Mouse (Mus musculus): ENCODE data around the gene Ssmem1. TPM values are rescaled to one million over a fixed set of nuclear protein-coding genes. Genes with fewer than 3 reads are reported as not detected.

The Ssmem1 gene
- polyA plus RNA-seq (2015; fragmentation: Nextera tagmentation; extraction: Ambion mirVana) = 0.15 and 0.19 TPM in 2 replicates

GRCm38 (mm10) chr6:30509265-30510239 is at the start of gene Ssmem1, which contains the start of gene Tmem209:
TSS of gene Ssmem1 (plus strand) at chr6:30509849.
TSS of gene Tmem209 (minus strand) at chr6:30509783.
- peak; percentile 99 for ATAC-seq
- Histone ChIP-seq H3K4me1 (ENCODE audit: control insufficient read depth, insufficient read depth, low read depth, low read length) (peaks cover 4% of the 10 kb centered on the region; the same call in 1 of the 2 replicates), H3K4me3 (ENCODE audit: low read length) (peak within 1 kb of the TSS; percentile 67), H3K9ac (ENCODE audit: low read depth, low read length) (peak within 1 kb of the TSS; percentile 80), H3K36me3 (ENCODE audit: control insufficient read depth, insufficient read depth, low read length) (no peaks in the 10 kb centered on the region), H3K27ac (ENCODE audit: low read depth, low read length) (peak within 1 kb of the TSS; percentile 92), H3K27me3 (replicated peaks; ENCODE audit: control insufficient read depth, insufficient read depth, low read length) (no peaks in the 10 kb centered on the region), H3K9me3 (ENCODE audit: control insufficient read depth, low read length) (no peaks in the 10 kb centered on the region), H3K4me2 (ENCODE audit: low read length) (peak within 1 kb of the TSS; percentile 78)
- under 1% methylated on average over 37 of the region's 37 CpGs for WGBS

GRCm38 (mm10) chr6:30460750-30461446 is 48.8 kb upstream of the Ssmem1 start:
- WGBS = 10% methylated on average over 19 of the region's 19 CpGs
- Histone ChIP-seq H3K36me3 (ENCODE audit: control insufficient read depth, insufficient read depth, low read length) (no peaks in the 10 kb centered on the region), H3K4me1 (ENCODE audit: control insufficient read depth, insufficient read depth, low read depth, low read length) (peaks cover 30% of the 10 kb centered on the region), H3K4me3 (ENCODE audit: low read length) (0 out of 2 replicates have a peak overlapping the region, but pooled peaks have one; percentile 8), H3K9me3 (ENCODE audit: control insufficient read depth, low read length) (no peaks in the 10 kb centered on the region), H3K27ac (ENCODE audit: low read depth, low read length) (peak overlapping the region; percentile 95), H3K4me2 (ENCODE audit: low read length) (peak overlapping the region; percentile 56), H3K27me3 (replicated peaks; ENCODE audit: control insufficient read depth, insufficient read depth, low read length) (no peaks in the 10 kb centered on the region), H3K9ac (ENCODE audit: low read depth, low read length) (peak overlapping the region; percentile 72)
- ATAC-seq = peak; percentile 94

GRCm38 (mm10) chr6:30461755-30462344 is 47.8 kb upstream of the Ssmem1 start:
- 89% methylated on average over 12 of the region's 13 CpGs for WGBS
- Histone ChIP-seq H3K27me3 (replicated peaks; ENCODE audit: control insufficient read depth, insufficient read depth, low read length) (no peaks in the 10 kb centered on the region), H3K27ac (ENCODE audit: low read depth, low read length) (peak overlapping the region; percentile 95), H3K36me3 (ENCODE audit: control insufficient read depth, insufficient read depth, low read length) (no peaks in the 10 kb centered on the region), H3K4me2 (ENCODE audit: low read length) (no peak overlapping the region), H3K4me1 (ENCODE audit: control insufficient read depth, insufficient read depth, low read depth, low read length) (peaks cover 30% of the 10 kb centered on the region), H3K9ac (ENCODE audit: low read depth, low read length) (no peak overlapping the region), H3K9me3 (ENCODE audit: control insufficient read depth, low read length) (no peaks in the 10 kb centered on the region), H3K4me3 (ENCODE audit: low read length) (no peak overlapping the region)
- ATAC-seq = no peak

GRCm38 (mm10) chr6:30462822-30463221 is 46.8 kb upstream of the Ssmem1 start:
- H3K9ac ChIP-seq (ENCODE audit: low read depth, low read length) = peak overlapping the region; percentile 27; the same call in 1 of the 2 replicates
- H3K36me3 ChIP-seq (ENCODE audit: control insufficient read depth, insufficient read depth, low read length) = no peaks in the 10 kb centered on the region
- H3K4me2 ChIP-seq (ENCODE audit: low read length) = no peak overlapping the region
- H3K27ac ChIP-seq (ENCODE audit: low read depth, low read length) = peak overlapping the region; percentile 29; the same call in 1 of the 2 replicates
- H3K4me3 ChIP-seq (ENCODE audit: low read length) = no peak overlapping the region
- ATAC-seq = no peak
- WGBS = 39% methylated on average over 7 of the region's 7 CpGs
- H3K9me3 ChIP-seq (ENCODE audit: control insufficient read depth, low read length) = no peaks in the 10 kb centered on the region
- H3K4me1 ChIP-seq (ENCODE audit: control insufficient read depth, insufficient read depth, low read depth, low read length) = peaks cover 30% of the 10 kb centered on the region
- H3K27me3 ChIP-seq (replicated peaks; ENCODE audit: control insufficient read depth, insufficient read depth, low read length) = no peaks in the 10 kb centered on the region

GRCm38 (mm10) chr6:30465586-30465985 is 44.1 kb upstream of the Ssmem1 start:
- 86% methylated on average over 11 of the region's 11 CpGs for WGBS

GRCm38 (mm10) chr6:30468058-30468457 is 41.6 kb upstream of the Ssmem1 start:
- no peak overlapping the region for H3K4me2 ChIP-seq (ENCODE audit: low read length)
- H3K9ac ChIP-seq (ENCODE audit: low read depth, low read length) = no peak overlapping the region
- H3K4me3 ChIP-seq (ENCODE audit: low read length) = no peak overlapping the region
- H3K27ac ChIP-seq (ENCODE audit: low read depth, low read length) = no peak overlapping the region
- no peaks in the 10 kb centered on the region for H3K36me3 ChIP-seq (ENCODE audit: control insufficient read depth, insufficient read depth, low read length)
- no peaks in the 10 kb centered on the region for H3K27me3 ChIP-seq (replicated peaks; ENCODE audit: control insufficient read depth, insufficient read depth, low read length)
- ATAC-seq = no peak
- 78% methylated on average over 1 of the region's 1 CpGs for WGBS
- peaks cover 11% of the 10 kb centered on the region for H3K4me1 ChIP-seq (ENCODE audit: control insufficient read depth, insufficient read depth, low read depth, low read length)
- no peaks in the 10 kb centered on the region for H3K9me3 ChIP-seq (ENCODE audit: control insufficient read depth, low read length)

More at GRCm38 (mm10) chr6:30465586-30465985, 44.1 kb upstream of the Ssmem1 start:
- H3K27me3 ChIP-seq (replicated peaks; ENCODE audit: control insufficient read depth, insufficient read depth, low read length) = no peaks in the 10 kb centered on the region
- no peaks in the 10 kb centered on the region for H3K36me3 ChIP-seq (ENCODE audit: control insufficient read depth, insufficient read depth, low read length)
- no peaks in the 10 kb centered on the region for H3K9me3 ChIP-seq (ENCODE audit: control insufficient read depth, low read length)
- H3K9ac ChIP-seq (ENCODE audit: low read depth, low read length) = no peak overlapping the region
- no peak overlapping the region for H3K4me3 ChIP-seq (ENCODE audit: low read length)
- H3K4me1 ChIP-seq (ENCODE audit: control insufficient read depth, insufficient read depth, low read depth, low read length) = peaks cover 26% of the 10 kb centered on the region
- no peak overlapping the region for H3K27ac ChIP-seq (ENCODE audit: low read depth, low read length)
- ATAC-seq = no peak
- no peak overlapping the region for H3K4me2 ChIP-seq (ENCODE audit: low read length)

GRCm38 (mm10) chr6:30468684-30469083 is 41.0 kb upstream of the Ssmem1 start:
- peaks cover 10% of the 10 kb centered on the region for H3K4me1 ChIP-seq (ENCODE audit: control insufficient read depth, insufficient read depth, low read depth, low read length)
- no peaks in the 10 kb centered on the region for H3K9me3 ChIP-seq (ENCODE audit: control insufficient read depth, low read length)
- H3K36me3 ChIP-seq (ENCODE audit: control insufficient read depth, insufficient read depth, low read length) = no peaks in the 10 kb centered on the region
- no peak overlapping the region for H3K4me2 ChIP-seq (ENCODE audit: low read length)
- WGBS = 47% methylated on average over 12 of the region's 12 CpGs
- H3K9ac ChIP-seq (ENCODE audit: low read depth, low read length) = no peak overlapping the region; the same call in 1 of the 2 replicates
- H3K27me3 ChIP-seq (replicated peaks; ENCODE audit: control insufficient read depth, insufficient read depth, low read length) = no peaks in the 10 kb centered on the region
- ATAC-seq = 0 out of 2 replicates have a peak, but pooled peaks have one; percentile 22
- no peak overlapping the region for H3K4me3 ChIP-seq (ENCODE audit: low read length)
- H3K27ac ChIP-seq (ENCODE audit: low read depth, low read length) = peak overlapping the region; percentile 69; the same call in 1 of the 2 replicates

- H3K9me3 ChIP-seq (ENCODE audit: control insufficient read depth, low read length) = no peaks in the 10 kb centered on the region
- H3K36me3 ChIP-seq (ENCODE audit: control insufficient read depth, insufficient read depth, low read length) = no peaks in the 10 kb centered on the region
- peak overlapping the region; percentile 69 for H3K27ac ChIP-seq (ENCODE audit: low read depth, low read length)
- H3K4me1 ChIP-seq (ENCODE audit: control insufficient read depth, insufficient read depth, low read depth, low read length) = peaks cover 10% of the 10 kb centered on the region
- H3K9ac ChIP-seq (ENCODE audit: low read depth, low read length) = peak overlapping the region; percentile 23
- H3K27me3 ChIP-seq (replicated peaks; ENCODE audit: control insufficient read depth, insufficient read depth, low read length) = no peaks in the 10 kb centered on the region
- no peak overlapping the region for H3K4me2 ChIP-seq (ENCODE audit: low read length)
- 43% methylated on average over 12 of the region's 12 CpGs for WGBS
- H3K4me3 ChIP-seq (ENCODE audit: low read length) = no peak overlapping the region
- peak; percentile 60 for ATAC-seq
Measured at GRCm38 (mm10) chr6:30469370-30469769, 40.3 kb upstream of the Ssmem1 start.

Data from hindbrain, embryonic 16.5 days (tissue).